Mouse (Mus musculus) midbrain, embryonic 12.5 days (tissue): ENCODE measurements around the gene Zer1. TPM values are rescaled to one million over a fixed set of nuclear protein-coding genes. Genes with fewer than 3 reads are reported as not detected.
"Not testable (repeated sequence)": the region's sequence is repeated elsewhere in the genome, so short reads cannot be mapped to it uniquely, and the experiment has no call there.

ENCODE experiments used
- ATAC-seq: fragments of 200-750 bp; cut with Nextera tagmentation; 2 replicates; pipeline ENCODE4 v1.8.0; 2017; ENCODE audit warnings: low read depth, moderate TSS enrichment, moderate library complexity; ENCODE audit not compliant: low FRiP score
- H3K27ac ChIP-seq: fragments of 300-500 bp; sonication (generic); replicated peaks from 2 replicates; pipeline ENCODE4 v1.5.1; 2016; ENCODE audit warnings: mild to moderate bottlenecking
- H3K27me3 ChIP-seq: fragments of 300-500 bp; sonication (generic); 2 replicates; pipeline ENCODE4 v1.6.1; 2016; ENCODE audit warnings: mild to moderate bottlenecking
- H3K36me3 ChIP-seq: fragments of 300-500 bp; sonication (generic); 2 replicates; pipeline ENCODE4 v1.6.1; 2016
- H3K4me1 ChIP-seq: fragments of 300-500 bp; sonication (generic); 2 replicates; pipeline ENCODE4 v1.6.1; 2016
- H3K4me2 ChIP-seq: fragments of 300-500 bp; sonication (generic); replicated peaks from 2 replicates; pipeline ENCODE4 v1.6.1; 2016; ENCODE audit warnings: mild to moderate bottlenecking, moderate library complexity
- H3K4me3 ChIP-seq: fragments of 300-500 bp; sonication (generic); 2 replicates; pipeline ENCODE4 v1.5.1; 2016; ENCODE audit warnings: mild to moderate bottlenecking
- H3K9ac ChIP-seq: fragments of 300-500 bp; sonication (generic); replicated peaks from 2 replicates; pipeline ENCODE4 v1.6.1; 2016; ENCODE audit warnings: mild to moderate bottlenecking, moderate library complexity
- H3K9me3 ChIP-seq: fragments of 300-500 bp; sonication (generic); 2 replicates; pipeline ENCODE4 v1.6.1; 2016; ENCODE audit warnings: mild to moderate bottlenecking
- WGBS: fragments of 180-500 bp; shearing (Covaris S2); methylation state at CpG from one replicate; pipeline ENCODE4 v1.1.7; 2016; 5-methylcytosine and 5-hydroxymethylcytosine counted together
- polyA plus RNA-seq: library from polyadenylated mRNA; unstranded; fragments of >200 nt; fragmentation: Nextera tagmentation; extraction: Ambion mirVana; gene quantifications from 2 replicates; pipeline ENCODE4 v1.2.1, GENCODE M21; 2016

Zer1 gene
- 11.6 and 11.7 TPM in 2 replicates for polyA plus RNA-seq

DNA sequence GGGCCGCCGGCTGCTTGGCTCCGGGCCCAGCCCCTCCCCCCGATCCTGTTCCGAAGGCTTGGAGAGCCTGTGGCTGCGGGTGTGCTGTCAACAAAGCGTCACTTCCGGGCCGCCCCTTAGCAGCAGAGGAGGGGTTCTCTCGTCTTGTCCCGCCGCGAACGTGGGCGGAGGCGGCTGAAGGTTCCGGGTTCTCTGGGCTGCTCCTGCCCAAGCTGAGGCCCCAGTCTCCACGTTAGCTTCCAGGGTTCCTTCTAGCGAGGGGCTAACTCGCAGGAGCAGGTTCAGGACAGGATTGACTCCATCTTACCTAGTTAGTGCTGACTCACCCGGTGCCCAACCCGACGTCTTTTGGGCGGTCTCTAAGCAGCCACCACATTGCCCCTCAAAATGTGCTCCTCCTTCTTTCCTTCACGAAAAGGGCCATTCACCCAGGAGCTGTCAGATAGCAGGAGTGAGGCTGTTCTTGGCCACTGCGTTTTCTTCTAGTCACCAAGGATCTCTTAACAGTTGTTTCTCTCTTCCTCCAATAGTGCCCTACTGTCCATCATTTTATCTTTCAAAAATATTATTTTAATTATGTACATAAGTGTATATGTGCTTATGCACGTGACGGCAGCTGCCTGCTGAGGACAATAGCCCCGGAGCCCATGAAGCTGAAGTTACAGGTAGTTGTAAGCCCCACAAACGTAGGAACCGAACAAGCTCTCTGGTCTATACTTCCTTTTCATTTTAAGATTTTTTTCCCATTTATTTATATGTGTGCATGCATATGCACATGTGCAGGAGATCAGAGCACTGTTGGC is at the start of gene Zer1:
Zer1 (minus strand) TSS at position 114 of the 803 bp plus-strand sequence.
- WGBS = 10% methylated on average over 31 of the region's 31 CpGs
- ATAC-seq = peak; percentile 96
- peak within 1 kb of the TSS; percentile 89 for H3K4me3 ChIP-seq

GRCm38 (mm10) chr2:30173541-30174240 is 49.3 kb upstream of the Zer1 start:
- H3K27me3 ChIP-seq = peaks cover 11% of the 10 kb centered on the region
- no peak overlapping the region for H3K4me3 ChIP-seq
- H3K9me3 ChIP-seq = no peaks in the 10 kb centered on the region
- no peak for ATAC-seq
- H3K4me1 ChIP-seq = peaks cover 17% of the 10 kb centered on the region
- H3K36me3 ChIP-seq = peaks cover 44% of the 10 kb centered on the region
- no peak overlapping the region for H3K4me2 ChIP-seq
- 96% methylated on average over 20 of the region's 20 CpGs for WGBS
- no peak overlapping the region for H3K9ac ChIP-seq
- H3K27ac ChIP-seq = no peak overlapping the region

More for the DNA sequence above, at the start of gene Zer1:
- H3K27me3 ChIP-seq = no peaks in the 10 kb centered on the region
- H3K9me3 ChIP-seq = no peaks in the 10 kb centered on the region
- H3K36me3 ChIP-seq = no peaks in the 10 kb centered on the region
- peak within 1 kb of the TSS; percentile 88 for H3K4me2 ChIP-seq
- H3K9ac ChIP-seq = peak within 1 kb of the TSS; percentile 91
- H3K27ac ChIP-seq = peak within 1 kb of the TSS; percentile 90
- peaks cover 29% of the 10 kb centered on the region for H3K4me1 ChIP-seq

DNA sequence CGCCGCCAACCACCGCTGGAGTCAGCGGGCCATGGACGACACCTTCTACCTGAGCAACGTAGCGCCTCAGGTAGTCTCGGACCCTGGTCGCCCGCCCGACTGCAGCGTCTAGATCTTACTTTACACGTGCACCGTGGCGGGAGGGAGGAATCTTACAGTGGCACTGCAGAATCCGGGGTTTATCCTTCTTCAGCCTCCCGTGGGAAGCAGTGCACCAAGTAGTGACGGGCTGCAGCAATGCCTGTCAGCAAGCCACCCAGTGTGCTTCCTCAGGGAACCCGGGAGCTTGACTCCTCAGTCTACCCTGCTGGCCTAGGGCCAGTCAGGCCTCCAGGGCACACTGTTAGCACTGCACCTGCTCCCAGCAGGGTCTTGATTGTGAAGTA is 47.6 kb upstream of the Zer1 start:
- H3K4me2 ChIP-seq = peak overlapping the region; percentile 91
- peak; percentile 25; the same call in 1 of the 2 replicates for ATAC-seq
- peaks cover 11% of the 10 kb centered on the region for H3K27me3 ChIP-seq
- peak overlapping the region; percentile 76 for H3K4me3 ChIP-seq
- peaks cover 9% of the 10 kb centered on the region for H3K4me1 ChIP-seq
- peaks cover 44% of the 10 kb centered on the region for H3K36me3 ChIP-seq
- under 1% methylated on average over 19 of the region's 19 CpGs for WGBS
- H3K9me3 ChIP-seq = 0 out of 2 replicates have a peak, but pooled peaks cover 2% of the 10 kb centered on the region
- peak overlapping the region; percentile 90 for H3K27ac ChIP-seq
- peak overlapping the region; percentile 70 for H3K9ac ChIP-seq

GRCm38 (mm10) chr2:30171371-30171996 is 47.1 kb upstream of the Zer1 start, which contains the start of gene Endog:
Gene Endog, plus strand, starts transcription at chr2:30171493.
- peaks cover 7% of the 10 kb centered on the region; the same call in 1 of the 2 replicates for H3K9me3 ChIP-seq
- peak within 1 kb of the TSS; percentile 90 for H3K27ac ChIP-seq
- H3K4me2 ChIP-seq = peak within 1 kb of the TSS; percentile 91
- peak within 1 kb of the TSS; percentile 76 for H3K4me3 ChIP-seq
- WGBS = under 1% methylated on average over 68 of the region's 75 CpGs
- H3K36me3 ChIP-seq = peaks cover 41% of the 10 kb centered on the region
- peak within 1 kb of the TSS; percentile 70 for H3K9ac ChIP-seq
- peaks cover 8% of the 10 kb centered on the region for H3K4me1 ChIP-seq
- H3K27me3 ChIP-seq = peaks cover 11% of the 10 kb centered on the region
- ATAC-seq = peak; percentile 94

DNA sequence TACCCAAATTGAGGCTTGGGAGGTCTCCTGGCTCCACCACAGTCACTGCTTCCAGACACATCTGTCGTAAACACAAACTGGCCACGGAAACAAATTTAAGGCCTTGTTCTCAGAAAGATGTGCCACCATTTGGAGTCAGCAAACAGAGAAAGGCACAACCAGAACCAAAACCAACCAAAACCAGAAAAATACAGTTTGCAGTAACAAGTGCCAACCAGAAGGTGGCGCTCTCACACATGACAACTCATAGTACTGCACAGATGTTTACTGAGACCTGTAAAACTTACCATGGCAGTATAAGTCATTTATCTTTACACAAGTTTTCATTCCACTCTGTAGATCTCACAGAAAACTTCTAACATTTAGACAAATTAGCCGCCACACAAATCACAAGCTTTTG is 42.3 kb upstream of the Zer1 start:
- no peak overlapping the region for H3K4me2 ChIP-seq
- H3K36me3 ChIP-seq = no peaks in the 10 kb centered on the region
- peaks cover 8% of the 10 kb centered on the region; the same call in 1 of the 2 replicates for H3K9me3 ChIP-seq
- no peak for ATAC-seq
- no peak overlapping the region for H3K4me3 ChIP-seq
- no peak overlapping the region for H3K9ac ChIP-seq
- 61% methylated on average over 4 of the region's 4 CpGs for WGBS
- no peaks in the 10 kb centered on the region for H3K4me1 ChIP-seq
- no peak overlapping the region for H3K27ac ChIP-seq
- H3K27me3 ChIP-seq = no peaks in the 10 kb centered on the region

GRCm38 (mm10) chr2:30164340-30164932 is 40.1 kb upstream of the Zer1 start:
- Histone ChIP-seq H3K4me2 (no peak overlapping the region), H3K4me3 (no peak overlapping the region), H3K4me1 (no peaks in the 10 kb centered on the region), H3K27ac (no peak overlapping the region), H3K9ac (no peak overlapping the region), H3K27me3 (no peaks in the 10 kb centered on the region), H3K9me3 (peaks cover 8% of the 10 kb centered on the region; the same call in 1 of the 2 replicates), H3K36me3 (no peaks in the 10 kb centered on the region)
- no peak for ATAC-seq
- WGBS = 63% methylated on average over 9 of the region's 9 CpGs

- H3K4me1 ChIP-seq = no peaks in the 10 kb centered on the region
- no peak overlapping the region for H3K27ac ChIP-seq
- H3K4me2 ChIP-seq = no peak overlapping the region
- no peaks in the 10 kb centered on the region for H3K36me3 ChIP-seq
- no peak overlapping the region for H3K9ac ChIP-seq
- H3K27me3 ChIP-seq = no peaks in the 10 kb centered on the region
- ATAC-seq = no peak
- H3K4me3 ChIP-seq = no peak overlapping the region
- peaks cover 5% of the 10 kb centered on the region; the same call in 1 of the 2 replicates for H3K9me3 ChIP-seq
These were observed 37.4 kb upstream of the Zer1 start for GRCm38 (mm10) chr2:30161809-30162208.

GRCm38 (mm10) chr2:30159871-30160270 is 35.5 kb upstream of the Zer1 start:
- not testable (repeated sequence) for H3K9ac ChIP-seq, H3K4me2 ChIP-seq, H3K27ac ChIP-seq, H3K9me3 ChIP-seq, H3K27me3 ChIP-seq, H3K36me3 ChIP-seq, H3K4me3 ChIP-seq, ATAC-seq, H3K4me1 ChIP-seq
- 85% methylated on average over 8 of the region's 10 CpGs for WGBS

- Histone ChIP-seq H3K9me3 (no peaks in the 10 kb centered on the region), H3K4me1 (no peaks in the 10 kb centered on the region), H3K4me3 (no peak overlapping the region), H3K4me2 (no peak overlapping the region), H3K9ac (no peak overlapping the region), H3K27me3 (no peaks in the 10 kb centered on the region), H3K27ac (no peak overlapping the region), H3K36me3 (peaks cover 34% of the 10 kb centered on the region)
- no peak for ATAC-seq
- 79% methylated on average over 8 of the region's 8 CpGs for WGBS
These were observed 28.2 kb upstream of the Zer1 start for GRCm38 (mm10) chr2:30152616-30153015.

GRCm38 (mm10) chr2:30151840-30152239 is 27.5 kb upstream of the Zer1 start:
- 90% methylated on average over 11 of the region's 11 CpGs for WGBS
- no peak for ATAC-seq
- peaks cover 42% of the 10 kb centered on the region for H3K36me3 ChIP-seq
- H3K9ac ChIP-seq = no peak overlapping the region
- no peak overlapping the region for H3K4me3 ChIP-seq
- H3K27ac ChIP-seq = no peak overlapping the region
- H3K4me1 ChIP-seq = no peaks in the 10 kb centered on the region
- H3K4me2 ChIP-seq = no peak overlapping the region
- no peaks in the 10 kb centered on the region for H3K9me3 ChIP-seq
- no peaks in the 10 kb centered on the region for H3K27me3 ChIP-seq

- no peak overlapping the region for H3K4me2 ChIP-seq
- no peak overlapping the region for H3K4me3 ChIP-seq
- H3K27ac ChIP-seq = no peak overlapping the region
- WGBS = 98% methylated on average over 4 of the region's 4 CpGs
- no peaks in the 10 kb centered on the region for H3K9me3 ChIP-seq
- H3K9ac ChIP-seq = no peak overlapping the region
- no peak for ATAC-seq
- H3K27me3 ChIP-seq = no peaks in the 10 kb centered on the region
- H3K36me3 ChIP-seq = peaks cover 78% of the 10 kb centered on the region
- H3K4me1 ChIP-seq = no peaks in the 10 kb centered on the region
These were observed 23.1 kb upstream of the Zer1 start for GRCm38 (mm10) chr2:30147466-30147865.
